Mouse (Mus musculus): ENCODE results near the gene Tectb. TPM values are rescaled to one million over a fixed set of nuclear protein-coding genes. Genes with fewer than 3 reads are reported as not detected.
"Not testable (repeated sequence)": the region's sequence is repeated elsewhere in the genome, so short reads cannot be mapped to it uniquely, and the experiment has no call there.

The Tectb gene
- polyA plus RNA-seq, 1 experiment, result 0.03 TPM

DNA sequence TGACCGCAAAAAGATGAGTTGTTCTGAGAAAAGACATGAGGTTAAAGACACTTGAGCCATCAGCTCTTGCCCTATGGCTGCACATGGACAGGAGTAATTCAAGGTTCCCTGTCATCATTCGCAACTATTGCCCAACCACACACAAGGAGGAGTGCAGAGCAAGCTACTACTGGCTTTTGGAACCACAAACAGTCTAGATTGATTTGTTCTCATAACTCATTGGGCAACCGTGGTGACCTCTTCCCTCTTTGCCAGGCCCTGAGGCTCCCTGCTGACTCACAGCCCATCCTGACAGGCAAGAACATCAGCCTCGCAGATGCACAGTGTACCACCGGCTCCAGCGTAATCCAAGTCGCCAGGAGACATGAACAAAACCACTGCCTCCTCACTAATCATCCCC, 41.2 kb upstream of the Tectb start:
- no peak overlapping the region for H3K4me3 ChIP-seq (replicated peaks; ENCODE audit: insufficient read depth, low read depth, low read length)
- no peak for TF ChIP-seq CTCF (IDR thresholded peaks at IDR 0.05; ENCODE audit: borderline replicate concordance, insufficient read depth, low read depth, low read length)
- TF ChIP-seq POLR2A (IDR thresholded peaks at IDR 0.05; ENCODE audit: borderline replicate concordance, insufficient read depth, low read length), result no peak
- 66% methylated on average over 7 of the region's 7 CpGs for WGBS
- no peak overlapping the region for H3K27ac ChIP-seq (ENCODE audit: insufficient read depth, low read length)
- DNase-seq, result no peak
- no peaks in the 10 kb centered on the region for H3K27me3 ChIP-seq (ENCODE audit: control insufficient read depth, insufficient read depth, low read length)
- no peaks in the 10 kb centered on the region for H3K4me1 ChIP-seq (ENCODE audit: control insufficient read depth, insufficient read depth, low read length)

GRCm38 (mm10) chr19:55143391-55144300, 36.9 kb upstream of the Tectb start:
- H3K4me1 ChIP-seq (ENCODE audit: control insufficient read depth, insufficient read depth, low read length), result no peaks in the 10 kb centered on the region
- WGBS, result 32% methylated on average over 11 of the region's 11 CpGs
- H3K4me3 ChIP-seq (replicated peaks; ENCODE audit: insufficient read depth, low read depth, low read length), result no peak overlapping the region
- TF ChIP-seq POLR2A (IDR thresholded peaks at IDR 0.05; ENCODE audit: borderline replicate concordance, insufficient read depth, low read length), result no peak
- TF ChIP-seq CTCF (IDR thresholded peaks at IDR 0.05; ENCODE audit: borderline replicate concordance, insufficient read depth, low read depth, low read length), result no peak
- no peaks in the 10 kb centered on the region for H3K27me3 ChIP-seq (ENCODE audit: control insufficient read depth, insufficient read depth, low read length)
- H3K27ac ChIP-seq (ENCODE audit: insufficient read depth, low read length), result no peak overlapping the region
- no peak for DNase-seq

GRCm38 (mm10) chr19:55144691-55145090, 35.8 kb upstream of the Tectb start:
- Histone ChIP-seq H3K27ac (ENCODE audit: insufficient read depth, low read length) (no peak overlapping the region), H3K27me3 (ENCODE audit: control insufficient read depth, insufficient read depth, low read length) (no peaks in the 10 kb centered on the region), H3K4me3 (replicated peaks; ENCODE audit: insufficient read depth, low read depth, low read length) (no peak overlapping the region), H3K4me1 (ENCODE audit: control insufficient read depth, insufficient read depth, low read length) (no peaks in the 10 kb centered on the region)
- 53% methylated on average over 5 of the region's 5 CpGs for WGBS
- no peak for TF ChIP-seq CTCF (IDR thresholded peaks at IDR 0.05; ENCODE audit: borderline replicate concordance, insufficient read depth, low read depth, low read length)
- no peak for DNase-seq

- WGBS, result 70% methylated on average over 2 of the region's 2 CpGs
- no peak overlapping the region for H3K27ac ChIP-seq (ENCODE audit: insufficient read depth, low read length)
- no peaks in the 10 kb centered on the region for H3K4me1 ChIP-seq (ENCODE audit: control insufficient read depth, insufficient read depth, low read length)
- DNase-seq, result no peak
- H3K27me3 ChIP-seq (ENCODE audit: control insufficient read depth, insufficient read depth, low read length), result no peaks in the 10 kb centered on the region
- TF ChIP-seq CTCF (IDR thresholded peaks at IDR 0.05; ENCODE audit: borderline replicate concordance, insufficient read depth, low read depth, low read length) (no peak), POLR2A (IDR thresholded peaks at IDR 0.05; ENCODE audit: borderline replicate concordance, insufficient read depth, low read length) (no peak)
- no peak overlapping the region for H3K4me3 ChIP-seq (replicated peaks; ENCODE audit: insufficient read depth, low read depth, low read length)
Observed at GRCm38 (mm10) chr19:55145136-55145535, 35.4 kb upstream of the Tectb start.

- Histone ChIP-seq H3K27me3 (ENCODE audit: control insufficient read depth, insufficient read depth, low read length) (no peaks in the 10 kb centered on the region), H3K4me1 (ENCODE audit: control insufficient read depth, insufficient read depth, low read length) (no peaks in the 10 kb centered on the region), H3K4me3 (replicated peaks; ENCODE audit: insufficient read depth, low read depth, low read length) (no peak overlapping the region), H3K27ac (ENCODE audit: insufficient read depth, low read length) (no peak overlapping the region)
- no peak for DNase-seq
- TF ChIP-seq POLR2A (IDR thresholded peaks at IDR 0.05; ENCODE audit: borderline replicate concordance, insufficient read depth, low read length) (no peak), CTCF (IDR thresholded peaks at IDR 0.05; ENCODE audit: borderline replicate concordance, insufficient read depth, low read depth, low read length) (no peak)
- WGBS, result 75% methylated on average over 9 of the region's 9 CpGs
Observed at GRCm38 (mm10) chr19:55147568-55147967, 33.0 kb upstream of the Tectb start.

DNA sequence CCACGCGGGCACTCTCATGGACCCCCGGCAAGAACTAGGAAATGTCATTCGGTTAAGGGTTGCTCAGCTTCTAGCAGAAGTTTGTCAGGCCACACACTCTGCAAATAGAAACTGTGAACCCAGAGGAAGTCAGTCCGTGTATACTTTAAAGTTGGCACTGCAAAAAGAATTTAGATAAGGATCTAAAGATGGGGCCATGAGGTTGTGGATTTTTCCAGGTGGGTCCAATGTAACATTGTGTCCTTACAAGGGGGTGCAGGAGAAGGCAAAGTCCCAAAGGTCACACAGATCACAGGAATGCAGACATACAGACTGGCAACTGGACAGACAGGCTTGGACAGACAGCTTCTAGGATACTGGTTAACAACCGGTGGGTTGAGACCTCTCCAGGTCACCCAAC, 32.4 kb upstream of the Tectb start:
- TF ChIP-seq POLR2A (IDR thresholded peaks at IDR 0.05; ENCODE audit: borderline replicate concordance, insufficient read depth, low read length), result no peak
- TF ChIP-seq CTCF (IDR thresholded peaks at IDR 0.05; ENCODE audit: borderline replicate concordance, insufficient read depth, low read depth, low read length), result no peak
- no peaks in the 10 kb centered on the region for H3K4me1 ChIP-seq (ENCODE audit: control insufficient read depth, insufficient read depth, low read length)
- no peak overlapping the region for H3K27ac ChIP-seq (ENCODE audit: insufficient read depth, low read length)
- H3K27me3 ChIP-seq (ENCODE audit: control insufficient read depth, insufficient read depth, low read length), result no peaks in the 10 kb centered on the region
- no peak overlapping the region for H3K4me3 ChIP-seq (replicated peaks; ENCODE audit: insufficient read depth, low read depth, low read length)
- no peak for DNase-seq
- 87% methylated on average over 6 of the region's 6 CpGs for WGBS

GRCm38 (mm10) chr19:55149646-55150045, 30.9 kb upstream of the Tectb start:
- Histone ChIP-seq H3K4me3 (replicated peaks; ENCODE audit: insufficient read depth, low read depth, low read length) (no peak overlapping the region), H3K4me1 (ENCODE audit: control insufficient read depth, insufficient read depth, low read length) (no peaks in the 10 kb centered on the region), H3K27me3 (ENCODE audit: control insufficient read depth, insufficient read depth, low read length) (no peaks in the 10 kb centered on the region), H3K27ac (ENCODE audit: insufficient read depth, low read length) (no peak overlapping the region)
- TF ChIP-seq CTCF (IDR thresholded peaks at IDR 0.05; ENCODE audit: borderline replicate concordance, insufficient read depth, low read depth, low read length) (no peak), POLR2A (IDR thresholded peaks at IDR 0.05; ENCODE audit: borderline replicate concordance, insufficient read depth, low read length) (no peak)
- no peak for DNase-seq
- 35% methylated on average over 6 of the region's 6 CpGs for WGBS

- DNase-seq, result not testable (repeated sequence)
- 80% methylated on average over 6 of the region's 6 CpGs for WGBS
Observed at GRCm38 (mm10) chr19:55152274-55152673, 28.3 kb upstream of the Tectb start.

More at GRCm38 (mm10) chr19:55152274-55152673, 28.3 kb upstream of the Tectb start:
- H3K27me3 ChIP-seq (ENCODE audit: control insufficient read depth, insufficient read depth, low read length); H3K4me1 ChIP-seq (ENCODE audit: control insufficient read depth, insufficient read depth, low read length); H3K4me3 ChIP-seq (replicated peaks; ENCODE audit: insufficient read depth, low read depth, low read length); H3K27ac ChIP-seq (ENCODE audit: insufficient read depth, low read length): not testable (repeated sequence)

Data from cerebellum, adult 2 months (tissue).